Mouse (Mus musculus) frontal cortex, postnatal 25 days (tissue): Measurements from ENCODE around the gene Sh3tc1.

ENCODE experiments used
- DNase-seq, 2 experiments: peaks; one replicate each; pipeline ENCODE4 v3.0.0; 2022; ENCODE audit warnings: low spot score in 2 of 2

The Sh3tc1 gene

DNA sequence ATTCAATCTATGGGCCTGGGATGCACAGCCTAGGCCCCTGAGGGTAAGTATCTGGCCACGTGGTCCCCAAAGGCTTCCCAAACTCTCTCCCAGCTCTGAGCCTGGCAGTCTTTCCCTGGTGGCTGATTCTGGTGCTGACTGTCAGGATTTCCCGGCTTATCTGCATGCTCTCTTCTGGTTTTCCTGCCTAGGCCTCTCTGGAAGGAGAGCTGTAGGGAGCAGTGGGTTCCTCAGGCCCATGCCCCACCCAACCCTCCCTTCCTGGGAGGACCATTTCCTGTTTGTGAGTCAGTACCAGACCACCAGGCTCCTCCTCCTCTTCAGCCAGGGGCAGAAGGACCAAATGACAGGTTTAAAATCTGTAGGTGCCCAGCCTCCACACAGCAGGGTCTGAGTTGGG lies 17.1 kb downstream of the Sh3tc1 start:
- no peak for DNase-seq

- no peak for DNase-seq
These were observed 17.9 kb downstream of the Sh3tc1 start for GRCm38 (mm10) chr5:35721933-35722332.

DNA sequence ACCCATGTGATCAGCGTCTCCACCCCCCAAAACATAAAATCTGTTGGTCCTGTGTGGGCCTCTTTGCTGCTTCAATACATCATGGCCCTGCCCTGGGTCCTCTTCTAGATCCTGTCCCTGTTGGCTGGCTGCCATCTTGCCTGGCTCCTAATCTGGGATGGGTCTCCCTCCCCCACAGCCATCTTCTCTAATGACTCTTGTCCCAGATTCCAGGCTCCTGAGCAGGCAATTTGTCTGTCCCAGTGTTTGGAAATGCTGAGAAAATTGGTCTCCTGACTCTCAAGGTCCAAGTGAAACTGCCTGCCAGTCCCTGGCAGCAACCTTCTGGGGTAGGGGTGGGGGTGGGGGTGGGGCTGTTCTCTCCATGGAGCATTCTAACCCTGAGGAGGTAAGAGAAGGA lies 19.9 kb downstream of the Sh3tc1 start:
- DNase-seq, result no peak

GRCm38 (mm10) chr5:35719343-35719742 lies 20.4 kb downstream of the Sh3tc1 start:
- DNase-seq, result no peak

GRCm38 (mm10) chr5:35718817-35719216 lies 21.0 kb downstream of the Sh3tc1 start:
- no peak for DNase-seq

DNA sequence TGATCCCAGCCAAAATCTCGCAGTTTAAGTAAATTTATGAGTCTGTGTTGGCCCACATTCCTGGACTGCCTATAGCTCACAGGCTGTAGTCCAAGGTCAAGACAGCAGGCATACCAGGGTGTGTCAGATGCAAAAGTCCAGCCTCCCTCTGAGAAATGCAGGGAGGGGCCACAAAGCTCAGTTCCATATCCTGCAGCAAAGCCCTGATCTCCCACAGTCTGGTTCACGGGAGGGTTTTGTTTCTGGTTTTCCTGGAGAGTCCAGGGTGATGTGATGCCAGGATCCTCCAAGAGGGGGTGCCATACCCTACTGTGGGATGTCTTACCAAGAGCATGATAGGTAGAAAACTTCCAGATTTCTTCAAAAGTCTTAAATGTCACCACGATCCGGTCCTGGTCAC lies 21.8 kb downstream of the Sh3tc1 start:
- peak; percentile 31 to 35 for DNase-seq

DNA sequence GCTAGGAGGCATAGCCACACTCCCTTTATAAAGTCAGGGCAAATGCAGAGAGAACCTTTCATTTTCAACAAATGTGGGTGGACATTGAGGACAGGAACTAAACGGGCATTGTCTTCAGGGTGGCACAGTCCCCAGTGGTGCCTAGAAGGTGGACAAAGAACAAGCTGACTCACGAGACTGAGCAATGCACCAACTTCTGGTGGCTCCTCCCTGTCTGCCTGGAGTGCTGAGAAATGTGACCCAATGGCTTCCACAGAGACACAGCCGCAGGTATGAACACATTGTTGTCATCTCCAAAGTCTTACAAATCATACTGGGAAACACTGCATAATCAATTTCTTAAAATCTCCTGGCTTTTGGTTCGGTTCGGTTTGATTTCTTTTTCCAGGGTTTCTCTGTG lies 22.3 kb downstream of the Sh3tc1 start:
- no peak for DNase-seq

- peak; percentile 54 to 59 for DNase-seq
These were observed 26.0 kb downstream of the Sh3tc1 start for GRCm38 (mm10) chr5:35713649-35714354.

DNA sequence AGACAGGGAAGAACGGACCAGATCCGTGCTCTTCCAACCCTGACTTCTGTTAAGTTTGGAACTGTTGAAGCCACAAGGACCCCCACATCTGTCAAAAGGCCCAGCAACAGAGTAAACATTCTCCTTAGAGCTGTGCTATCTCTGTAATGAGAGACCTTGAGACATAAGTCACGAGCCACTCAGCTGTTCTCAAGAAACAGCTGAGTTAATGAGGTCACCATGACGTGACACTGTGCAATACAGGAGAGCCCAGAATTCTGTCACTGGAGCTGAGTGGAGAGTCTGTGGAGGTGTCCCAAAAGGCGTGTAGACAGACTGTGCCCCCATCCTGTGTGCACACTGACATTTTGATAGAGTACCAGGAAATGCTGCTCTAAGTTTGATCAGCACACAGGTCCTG lies 27.3 kb downstream of the Sh3tc1 start:
- no peak for DNase-seq

DNA sequence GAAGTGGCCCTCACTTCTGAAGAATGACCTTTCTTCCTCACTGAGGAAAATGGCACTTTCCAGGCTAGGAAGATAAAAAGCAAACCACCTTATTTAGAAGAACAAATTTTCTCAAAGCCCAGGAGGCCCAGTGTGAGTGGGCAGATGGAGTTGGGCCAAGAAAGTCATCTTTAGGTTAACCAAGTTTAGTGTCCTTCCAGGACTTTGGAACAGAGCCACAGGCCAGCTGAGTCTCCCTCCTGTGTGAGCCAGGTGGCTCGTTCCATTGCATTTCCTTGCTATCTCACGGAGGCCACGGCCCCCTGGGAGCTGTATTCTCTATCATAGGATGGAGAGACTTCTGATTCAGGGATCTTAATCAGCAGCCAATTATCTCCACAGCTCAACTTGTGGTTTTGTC lies 28.9 kb downstream of the Sh3tc1 start:
- DNase-seq, result no peak

- DNase-seq, result no peak
These were observed 29.3 kb downstream of the Sh3tc1 start for GRCm38 (mm10) chr5:35710481-35710880.

DNA sequence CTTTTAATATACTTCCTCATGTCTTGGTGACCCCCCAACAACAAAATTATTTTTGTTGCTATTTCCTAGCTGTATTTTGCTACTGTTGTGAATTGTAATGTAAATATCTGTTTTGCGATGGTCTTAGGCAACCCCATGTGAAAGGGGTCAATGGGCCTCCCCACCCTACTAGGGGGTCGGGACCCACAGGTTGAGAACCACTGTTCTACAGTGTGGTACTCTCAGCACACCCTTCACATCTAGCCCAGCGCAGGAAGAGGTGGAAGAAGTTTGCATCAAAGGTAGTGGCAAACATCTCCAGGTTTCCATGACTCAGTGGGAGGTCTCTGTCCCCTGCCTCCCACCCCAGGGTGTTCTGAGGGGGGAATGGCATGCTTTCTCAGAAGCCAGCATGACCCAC lies 34.4 kb downstream of the Sh3tc1 start:
- no peak for DNase-seq

DNA sequence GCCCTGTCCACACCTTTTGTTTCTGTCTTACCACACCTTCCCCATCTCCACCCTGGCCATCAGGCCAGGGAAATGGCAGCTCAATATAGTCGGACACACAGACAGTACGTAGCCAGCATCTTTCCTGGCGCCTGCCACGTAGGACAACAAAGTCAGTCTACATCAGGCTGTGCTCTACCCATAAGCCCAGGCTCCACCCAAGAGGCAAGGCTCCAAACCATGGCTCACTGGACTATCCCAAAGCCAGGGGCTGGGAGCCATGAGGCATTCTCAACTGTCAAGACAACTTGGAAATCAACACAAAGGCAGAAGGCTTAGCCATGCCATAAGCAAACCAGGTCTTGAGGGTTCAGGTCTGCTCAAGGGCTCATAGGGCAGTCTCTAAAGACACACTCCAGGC lies 36.0 kb downstream of the Sh3tc1 start:
- DNase-seq, result no peak

- no peak for DNase-seq
These were observed 36.6 kb downstream of the Sh3tc1 start for GRCm38 (mm10) chr5:35703183-35703582.

DNA sequence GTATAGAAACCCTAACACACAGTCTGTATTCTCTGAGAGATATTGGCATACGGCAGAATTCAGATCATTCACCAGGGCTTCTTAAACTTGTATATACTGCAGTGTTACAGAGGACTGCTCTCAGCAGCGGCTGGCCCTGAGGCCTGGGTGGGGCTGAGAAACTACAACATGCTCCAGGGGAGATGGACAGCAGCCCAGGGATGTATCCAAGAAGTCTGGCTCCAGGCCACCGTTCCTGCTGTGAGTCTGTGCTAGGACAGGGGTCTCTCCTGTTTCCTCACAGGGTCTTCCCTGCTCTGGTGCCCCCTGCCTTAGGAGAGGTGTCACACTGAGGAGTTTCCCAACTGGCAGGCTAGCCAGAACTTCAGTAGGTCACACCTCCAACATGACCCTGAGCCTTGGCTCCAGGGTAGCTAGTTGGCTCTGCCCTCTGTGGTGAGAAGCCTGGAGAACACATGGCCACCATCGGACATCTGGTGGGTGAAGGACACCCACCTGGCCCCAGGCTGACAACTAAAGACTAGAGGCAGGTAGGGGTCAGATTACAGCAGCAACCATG lies 37.1 kb downstream of the Sh3tc1 start:
- DNase-seq, result no peak

DNA sequence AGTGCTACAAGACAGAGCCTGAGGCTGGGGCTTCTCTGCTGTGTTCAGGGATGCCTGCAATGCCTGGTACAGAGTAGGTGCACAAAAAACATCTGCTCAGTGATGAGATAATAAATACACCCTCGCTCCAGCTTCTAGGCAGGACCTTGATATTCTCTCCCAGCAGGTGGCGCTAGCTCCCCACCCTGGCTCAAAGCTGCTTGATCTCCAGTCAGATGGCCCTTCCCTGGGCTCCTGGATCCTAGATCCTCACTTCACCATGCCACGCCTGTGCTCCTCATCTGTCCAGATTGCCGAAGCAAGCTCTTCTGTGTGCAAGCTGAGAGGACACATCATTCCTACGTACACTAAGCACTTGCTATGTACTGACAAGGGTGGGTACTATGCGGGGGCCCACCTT lies 38.7 kb downstream of the Sh3tc1 start:
- DNase-seq, result peak; percentile 62 to 68

GRCm38 (mm10) chr5:35695815-35696214 lies 44.0 kb downstream of the Sh3tc1 start:
- peak in 1 of 2 experiments; percentile 29 for DNase-seq

DNA sequence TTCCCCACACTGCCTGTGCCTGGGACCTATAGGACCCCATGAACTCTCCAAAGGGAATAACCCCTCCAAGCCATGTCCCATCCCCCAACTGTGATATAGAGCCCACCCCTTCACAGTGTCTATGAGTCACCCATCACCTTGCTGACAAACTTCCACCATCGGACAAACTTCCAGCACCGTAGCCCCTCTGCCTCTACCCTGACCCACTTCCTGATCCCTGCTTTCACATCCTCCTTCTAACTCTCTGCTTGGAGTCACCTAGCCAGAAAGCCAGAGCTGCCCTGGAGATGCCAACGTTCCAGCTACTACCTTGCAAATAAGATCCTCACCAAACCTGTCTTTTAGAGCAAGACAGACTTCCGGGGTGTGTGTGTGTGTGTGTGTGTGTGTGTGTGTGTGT lies 46.1 kb downstream of the Sh3tc1 start:
- DNase-seq, result no peak

DNA sequence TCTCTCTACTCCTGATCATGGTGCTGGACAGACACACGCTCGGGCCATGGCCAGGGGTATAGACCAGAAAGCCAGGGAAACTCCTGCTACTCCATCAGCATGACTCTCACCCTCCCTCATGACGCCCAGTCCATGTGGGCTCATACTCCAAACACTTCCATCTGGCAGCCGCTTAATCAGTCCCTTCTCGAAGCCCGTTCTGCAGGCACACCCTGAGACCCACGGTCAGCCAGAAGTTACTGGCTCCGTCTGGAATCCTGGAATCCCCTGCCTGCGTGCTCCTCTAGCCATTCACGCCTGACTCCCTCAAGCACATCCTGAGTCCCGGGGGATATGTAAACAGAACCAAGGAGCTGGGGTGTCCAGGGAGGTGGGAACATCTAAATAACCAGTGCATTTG lies 48.5 kb downstream of the Sh3tc1 start:
- no peak for DNase-seq

DNA sequence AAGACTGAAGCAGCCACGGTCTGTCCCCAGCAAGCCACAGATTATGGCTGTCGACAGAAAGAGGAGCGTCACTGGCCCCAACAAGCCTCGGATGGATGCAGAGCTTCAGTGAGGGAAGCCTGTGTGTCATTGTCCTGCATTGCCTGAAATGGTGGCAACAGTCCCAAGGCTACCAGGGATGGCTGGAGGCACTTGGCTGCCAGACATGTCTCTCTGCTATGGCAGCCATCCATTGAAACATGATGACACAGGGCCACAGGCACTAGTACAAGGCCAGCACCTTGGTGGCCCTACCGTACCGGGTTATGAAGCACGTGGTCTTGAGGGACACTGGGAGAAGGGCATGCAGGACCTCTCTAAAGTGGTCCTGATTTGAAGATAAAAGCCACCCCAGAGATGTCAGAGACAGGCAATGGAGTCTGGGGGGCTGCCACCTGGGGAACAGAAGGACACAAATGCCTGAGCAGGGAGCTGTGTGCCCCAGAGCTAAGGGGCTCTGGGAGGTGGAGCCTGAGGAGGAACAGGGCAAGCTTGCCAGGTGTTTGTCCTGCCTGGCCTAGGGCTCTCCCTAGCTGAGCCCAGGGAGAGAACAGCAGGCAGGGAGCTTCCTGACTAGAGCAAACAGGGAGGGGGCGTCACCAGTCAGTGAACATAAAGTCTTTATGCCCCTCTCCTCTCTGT lies 49.2 kb downstream of the Sh3tc1 start:
- no peak for DNase-seq

DNA sequence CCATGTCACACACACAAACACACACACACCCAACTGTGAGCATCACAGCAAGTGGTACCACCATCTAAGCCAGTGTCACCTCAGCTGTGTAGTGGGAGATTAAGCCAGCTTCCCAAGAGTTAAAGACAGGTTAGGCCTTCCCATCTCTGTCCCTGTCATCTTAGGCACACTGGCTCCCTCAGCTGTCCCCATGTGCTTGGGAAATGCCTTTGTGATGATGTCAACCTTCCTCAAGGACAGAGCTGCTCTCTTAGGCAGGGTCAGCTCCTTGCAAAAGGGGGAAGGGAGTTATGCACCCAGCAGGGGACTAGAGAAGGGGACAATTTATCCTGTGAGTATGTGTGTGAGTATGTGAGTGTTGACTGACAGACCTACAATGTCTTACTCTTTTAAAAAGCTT lies 50.4 kb downstream of the Sh3tc1 start:
- DNase-seq, result no peak

- no peak for DNase-seq
These were observed 50.9 kb downstream of the Sh3tc1 start for GRCm38 (mm10) chr5:35688851-35689250.

DNA sequence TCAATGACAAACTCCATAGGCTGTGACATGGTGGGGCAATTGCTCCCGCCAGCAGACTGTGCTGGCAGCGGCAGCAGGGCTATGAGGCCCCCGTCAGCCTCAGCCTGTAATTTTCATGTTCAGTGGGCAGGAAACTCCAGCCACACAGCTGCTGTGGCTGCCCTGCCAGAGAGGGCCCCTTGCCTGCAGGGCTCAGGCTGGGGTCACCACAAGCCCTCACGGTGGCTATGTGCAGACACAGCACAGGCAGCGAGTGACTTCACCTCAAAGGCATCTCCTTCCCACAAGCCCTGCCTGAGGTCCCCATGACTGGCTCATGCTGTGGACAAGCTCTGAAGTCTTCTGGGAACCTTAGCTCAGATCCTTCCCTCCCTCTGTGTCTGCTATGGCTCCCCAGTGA lies 52.7 kb downstream of the Sh3tc1 start:
- DNase-seq, result no peak
